Mouse (Mus musculus) embryonic fibroblast, embryonic 13.5 days (primary cell): ENCODE measurements at regions not wholly inside any gene's neighbourhood (a gene's known extent, or its start where the extent isn't known, plus 50 kb on each side); places are given as distances from the start of the nearest gene placed in this dataset.

ENCODE experiments used
- H3K27ac ChIP-seq: 2 replicates; pipeline ENCODE4 v1.5.1; 2012; ENCODE audit warnings: low read length, control low read depth, inconsistent platforms; ENCODE audit not compliant: insufficient read depth
- H3K4me1 ChIP-seq: 2 replicates; pipeline ENCODE4 v1.6.1; 2011; ENCODE audit warnings: low read length; ENCODE audit not compliant: control insufficient read depth, insufficient read depth
- H3K4me3 ChIP-seq: 2 replicates; pipeline ENCODE4 v1.5.1; 2011; ENCODE audit warnings: mild to moderate bottlenecking, control low read depth, low read length; ENCODE audit not compliant: insufficient read depth
- CTCF ChIP-seq: IDR thresholded peaks from 2 replicates; pipeline ENCODE4 v1.5.1; 2011; ENCODE audit warnings: mild to moderate bottlenecking, control low read depth, low read length, moderate library complexity, borderline replicate concordance; ENCODE audit not compliant: insufficient read depth
- POLR2A ChIP-seq: IDR thresholded peaks from 2 replicates; pipeline ENCODE4 v1.6.1; 2011; ENCODE audit warnings: low read depth, mild to moderate bottlenecking, control low read depth, low read length, moderate library complexity

- H3K4me3 ChIP-seq = no peak overlapping the region
- TF ChIP-seq POLR2A (no peak), CTCF (no peak)
- H3K27ac ChIP-seq = no peak overlapping the region
Measured at GRCm38 (mm10) chr9:118370581-118370980, 107.4 kb upstream of the Eomes start.

DNA sequence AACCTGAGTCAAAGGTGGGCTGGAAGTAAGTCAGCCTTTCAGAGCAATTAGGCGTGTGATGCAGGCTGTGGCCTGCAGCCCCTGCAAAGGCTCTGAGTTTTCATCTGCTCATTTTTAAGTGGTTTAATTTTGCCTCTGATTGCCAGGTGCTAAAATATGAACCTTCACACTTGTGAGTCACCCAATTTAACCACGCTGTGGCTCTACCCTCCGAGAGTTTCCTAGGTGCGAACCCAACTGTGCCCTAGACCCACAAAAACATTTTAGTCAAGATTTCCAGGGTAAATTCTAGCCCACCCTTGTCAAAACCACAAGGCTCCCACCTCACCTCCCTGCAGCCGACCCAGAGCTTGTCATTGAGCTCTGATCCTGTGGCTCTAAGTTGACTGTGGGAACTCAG lies 103.3 kb upstream of the Eomes start:
- Histone ChIP-seq H3K4me3 (no peak overlapping the region), H3K4me1 (no peaks in the 10 kb centered on the region), H3K27ac (no peak overlapping the region)
- no peak for TF ChIP-seq POLR2A
- no peak for TF ChIP-seq CTCF

More at GRCm38 (mm10) chr9:118370581-118370980, 107.4 kb upstream of the Eomes start:
- H3K4me1 ChIP-seq = no peaks in the 10 kb centered on the region

GRCm38 (mm10) chr9:118379055-118379454 lies 99.0 kb upstream of the Eomes start:
- Histone ChIP-seq H3K4me3 (no peak overlapping the region), H3K4me1 (0 out of 2 replicates have a peak, but pooled peaks cover 2% of the 10 kb centered on the region), H3K27ac (no peak overlapping the region)
- no peak for TF ChIP-seq POLR2A
- no peak for TF ChIP-seq CTCF

DNA sequence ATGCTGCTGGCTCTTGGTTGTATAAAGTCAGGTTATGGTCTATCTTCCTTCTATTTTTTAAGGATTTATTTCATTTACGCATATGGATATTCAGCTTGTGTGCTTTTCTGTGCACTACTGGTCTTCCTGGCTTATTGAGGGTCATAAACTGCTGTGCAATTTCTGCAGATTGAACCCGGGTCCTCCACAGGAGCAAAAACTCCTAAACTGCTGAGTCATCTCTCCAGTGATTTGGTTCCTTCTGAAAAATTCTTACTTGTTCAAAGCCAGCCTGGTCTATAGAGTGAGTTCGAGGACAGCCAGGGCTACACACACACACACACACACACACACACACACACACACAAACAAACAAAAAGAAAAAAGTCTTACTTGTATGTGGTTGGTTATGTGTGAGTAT lies 95.5 kb upstream of the Eomes start:
- H3K27ac ChIP-seq = no peak overlapping the region
- H3K4me3 ChIP-seq = no peak overlapping the region
- TF ChIP-seq CTCF = no peak
- no peak for TF ChIP-seq POLR2A
- peaks cover 9% of the 10 kb centered on the region for H3K4me1 ChIP-seq

DNA sequence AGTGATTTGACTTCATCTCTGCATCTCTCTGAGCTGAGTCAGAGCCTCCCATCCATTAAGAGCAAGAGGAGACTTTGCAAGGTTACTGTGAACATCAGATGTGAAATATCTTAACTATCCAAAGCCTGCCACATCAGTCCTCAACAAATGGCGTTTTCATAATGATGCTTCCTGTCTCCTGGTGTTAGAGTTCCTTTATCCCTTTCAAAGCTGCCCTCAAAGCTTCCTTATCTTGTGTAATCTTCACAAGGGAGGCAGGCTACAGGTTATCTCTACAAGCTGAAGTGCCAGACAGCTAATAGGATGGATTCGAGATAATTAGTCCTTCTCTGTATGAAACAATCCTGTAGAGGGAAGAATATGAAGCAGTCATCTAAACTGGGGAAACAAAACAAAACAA lies 93.4 kb upstream of the Eomes start:
- no peak overlapping the region for H3K4me3 ChIP-seq
- no peak for TF ChIP-seq POLR2A
- TF ChIP-seq CTCF = no peak
- H3K27ac ChIP-seq = peak overlapping the region; percentile 57; the same call in 1 of the 2 replicates
- H3K4me1 ChIP-seq = peaks cover 9% of the 10 kb centered on the region

DNA sequence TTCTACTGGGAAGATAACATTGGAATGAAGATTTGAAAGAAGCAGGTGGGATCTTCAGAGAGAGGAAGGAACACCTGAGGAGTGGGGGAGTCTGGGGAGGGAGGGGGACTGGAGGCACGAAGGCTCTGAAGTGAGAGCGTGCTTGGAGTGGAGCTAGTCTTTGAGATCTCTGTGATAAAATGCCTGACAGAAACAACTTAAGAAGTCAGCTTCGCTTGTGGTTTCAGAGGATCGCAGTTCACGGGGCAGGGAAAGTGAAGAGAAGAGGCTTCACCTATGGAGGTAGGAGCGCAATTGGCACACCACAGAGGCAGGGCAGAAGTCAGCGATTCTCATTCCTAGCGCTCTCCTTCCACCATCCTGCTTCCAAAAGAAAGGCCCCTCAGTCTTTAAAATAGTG lies 90.4 kb upstream of the Eomes start:
- peaks cover 9% of the 10 kb centered on the region for H3K4me1 ChIP-seq
- H3K4me3 ChIP-seq = no peak overlapping the region
- TF ChIP-seq CTCF (no peak), POLR2A (no peak)

DNA sequence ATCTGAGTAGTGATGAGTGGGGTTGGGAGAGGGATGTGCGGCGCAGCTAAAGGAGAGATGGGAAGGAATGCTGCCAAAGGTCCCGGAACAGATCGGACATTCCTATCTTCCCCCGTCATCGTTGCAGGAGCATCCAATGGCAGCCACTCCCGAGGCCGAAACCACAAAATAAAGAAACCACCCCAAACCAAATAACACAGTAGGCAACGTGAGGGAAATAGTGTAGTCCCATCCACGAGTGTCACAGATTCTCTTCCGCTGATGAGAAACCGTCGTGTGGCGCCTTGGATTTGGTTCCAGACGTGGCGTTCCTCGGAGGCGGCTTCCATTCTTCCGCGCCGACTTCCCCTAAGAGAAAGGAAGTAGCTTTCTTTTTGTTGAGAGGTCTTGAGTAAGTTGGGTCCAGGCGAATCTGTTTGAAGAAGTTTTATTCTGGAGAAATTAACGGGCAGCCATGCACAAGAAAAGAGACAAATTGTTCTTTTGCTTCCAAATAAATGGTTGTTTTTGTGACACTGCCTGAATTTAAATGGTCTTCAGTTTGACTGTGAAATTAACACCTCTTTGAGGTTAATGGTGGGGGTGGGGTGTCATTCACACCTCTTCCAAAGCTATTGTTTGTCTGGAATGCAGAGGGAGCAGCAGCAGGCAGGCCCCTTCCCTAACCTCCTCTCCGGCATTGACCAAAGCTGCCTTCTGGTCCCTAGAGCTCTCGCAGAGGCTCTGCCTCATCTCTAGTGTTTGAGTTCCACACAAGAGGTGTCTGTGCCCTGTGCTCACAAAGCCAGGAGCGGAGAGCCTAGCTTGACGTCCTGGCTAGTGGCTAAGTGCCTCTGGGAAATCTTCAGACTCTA lies 88.3 kb upstream of the Eomes start:
- Histone ChIP-seq H3K4me1 (peaks cover 3% of the 10 kb centered on the region), H3K4me3 (peak overlapping the region; percentile 12), H3K27ac (no peak overlapping the region; the same call in 1 of the 2 replicates)
- no peak for TF ChIP-seq POLR2A
- TF ChIP-seq CTCF = no peak

More for the DNA sequence above, 90.4 kb upstream of the Eomes start:
- no peak overlapping the region for H3K27ac ChIP-seq

GRCm38 (mm10) chr9:118390679-118391078 lies 87.3 kb upstream of the Eomes start:
- no peak overlapping the region for H3K27ac ChIP-seq

DNA sequence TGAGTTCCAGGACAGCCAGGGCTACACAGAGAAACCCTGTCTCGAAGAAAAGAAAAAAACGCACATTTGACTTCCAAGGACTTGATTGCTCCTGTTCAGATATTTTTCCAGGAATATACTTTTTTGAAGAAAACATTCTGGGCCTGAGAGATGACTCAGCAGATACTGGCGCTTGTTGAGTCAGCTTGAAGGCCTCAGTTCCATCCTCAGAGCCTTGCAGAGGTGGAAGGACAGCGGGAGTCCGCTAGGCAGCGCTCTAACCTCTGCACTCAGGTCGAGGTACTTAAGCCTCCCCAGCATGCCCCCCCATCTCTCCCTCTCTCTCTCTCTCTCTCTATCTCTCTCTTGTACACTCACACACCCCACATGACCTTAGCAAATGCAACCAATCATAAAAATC lies 86.3 kb upstream of the Eomes start:
- TF ChIP-seq POLR2A (no peak), CTCF (no peak)
- H3K4me1 ChIP-seq = no peaks in the 10 kb centered on the region
- no peak overlapping the region for H3K27ac ChIP-seq
- H3K4me3 ChIP-seq = no peak overlapping the region

More at GRCm38 (mm10) chr9:118390679-118391078, 87.3 kb upstream of the Eomes start:
- Histone ChIP-seq H3K4me1 (no peaks in the 10 kb centered on the region), H3K4me3 (no peak overlapping the region)
- TF ChIP-seq CTCF (no peak), POLR2A (no peak)

GRCm38 (mm10) chr9:118392796-118393195 lies 85.2 kb upstream of the Eomes start:
- no peak for TF ChIP-seq CTCF
- no peak for TF ChIP-seq POLR2A
- Histone ChIP-seq H3K4me3 (no peak overlapping the region), H3K27ac (no peak overlapping the region), H3K4me1 (no peaks in the 10 kb centered on the region)
